Mouse (Mus musculus): ENCODE data around the gene Klf16.

Klf16 gene

GRCm38 (mm10) chr10:80538710-80539394, 38.3 kb downstream of the Klf16 start, which contains the start of gene Atp8b3:
TSS of gene Atp8b3 (minus strand) at chr10:80539124.
- DNase-seq = peak; percentile 94

- DNase-seq = no peak
Measured at GRCm38 (mm10) chr10:80538180-80538579, 38.9 kb downstream of the Klf16 start.

GRCm38 (mm10) chr10:80535711-80536110, 41.4 kb downstream of the Klf16 start:
- no peak for DNase-seq

- DNase-seq = peak in 1 of 2 experiments; percentile 56
Measured at GRCm38 (mm10) chr10:80535071-80535470, 42.0 kb downstream of the Klf16 start.

- peak; percentile 42 to 55 for DNase-seq
Measured at GRCm38 (mm10) chr10:80533704-80534103, 43.4 kb downstream of the Klf16 start.

GRCm38 (mm10) chr10:80532783-80533182, 44.3 kb downstream of the Klf16 start:
- DNase-seq = no peak

GRCm38 (mm10) chr10:80526172-80526571, 50.9 kb downstream of the Klf16 start:
- no peak for DNase-seq

GRCm38 (mm10) chr10:80523299-80523698, 53.8 kb downstream of the Klf16 start:
- DNase-seq = no peak

GRCm38 (mm10) chr10:80519287-80519686, 57.8 kb downstream of the Klf16 start:
- DNase-seq = no peak

All from lung, postnatal 4 days (tissue).